Mouse (Mus musculus): Measurements from ENCODE around the gene Klrc2.
"Not testable (repeated sequence)": the region's sequence is repeated elsewhere in the genome, so short reads cannot be mapped to it uniquely, and the experiment has no call there.

Gene Klrc2

GRCm38 (mm10) chr6:129660589-129660988, at the start of gene Klrc2:
Gene Klrc2 (minus strand): TSS chr6:129660689.
- CTCF ChIA-PET: not testable (repeated sequence)

GRCm38 (mm10) chr6:129691436-129691835, 30.9 kb upstream of the Klrc2 start:
- CTCF ChIA-PET: not testable (repeated sequence)

- CTCF ChIA-PET: no interaction called here
Observed at GRCm38 (mm10) chr6:129680379-129680778, 19.9 kb upstream of the Klrc2 start.

GRCm38 (mm10) chr6:129678873-129679272, 18.4 kb upstream of the Klrc2 start, which contains the start of gene Klrc1:
Gene Klrc1 (minus strand): TSS chr6:129678973.
- CTCF ChIA-PET: no interaction called here

- CTCF ChIA-PET: not testable (repeated sequence)
Observed at GRCm38 (mm10) chr6:129661301-129661700, 812 bp upstream of the Klrc2 start.

- CTCF ChIA-PET: not testable (repeated sequence)
Observed at GRCm38 (mm10) chr6:129644054-129644453, 16.4 kb downstream of the Klrc2 start.

GRCm38 (mm10) chr6:129643237-129643636, 17.3 kb downstream of the Klrc2 start, which contains the start of gene Klrc3:
Gene Klrc3 (minus strand): TSS chr6:129643337.
- CTCF ChIA-PET: not testable (repeated sequence)

- CTCF ChIA-PET: not testable (repeated sequence)
Observed at GRCm38 (mm10) chr6:129631046-129631445, 29.4 kb downstream of the Klrc2 start.

GRCm38 (mm10) chr6:129623735-129624134, 36.8 kb downstream of the Klrc2 start, which contains the start of gene Klrk1:
Gene Klrk1 (minus strand): TSS chr6:129623864.
- CTCF ChIA-PET: no interaction called here

- CTCF ChIA-PET: no interaction called here
Observed at GRCm38 (mm10) chr6:129608372-129608771, 52.1 kb downstream of the Klrc2 start.

All from spleen, embryonic (tissue).